Mouse (Mus musculus): ENCODE results near the gene Ankrd63. TPM values are rescaled to one million over a fixed set of nuclear protein-coding genes. Genes with fewer than 3 reads are reported as not detected.
A peak's percentile ranks its signal among the peaks of the same experiment; 100 is the strongest.

The Ankrd63 gene
- total and polyA plus RNA-seq, 3 experiments = 0.08 to 0.53 TPM; not detected in 1

- TF ChIP-seq POLR2AphosphoS5 (IDR thresholded peaks at IDR 0.05; ENCODE audit: borderline replicate concordance, low read depth, low read length) = no peak; the same call in 1 of the 2 replicates
- TF ChIP-seq ZC3H11A (IDR thresholded peaks at IDR 0.05; ENCODE audit: low read depth, low read length) = no peak
Observed at GRCm38 (mm10) chr2:118659998-118660452, 43.7 kb downstream of the Ankrd63 start (continued).

- DNase-seq (ENCODE audit: low read depth, low spot score) = peak; percentile 88
- no peak; the same call in 1 of the 2 replicates for TF ChIP-seq CHD1 (IDR thresholded peaks at IDR 0.05; ENCODE audit: low read depth, low read length)
- no peak for TF ChIP-seq UBTF (IDR thresholded peaks at IDR 0.05; ENCODE audit: borderline replicate concordance, insufficient read depth, low read depth, low read length)
- 0 out of 2 replicates have a peak, but pooled peaks have one; percentile 34 for TF ChIP-seq MAZ (IDR thresholded peaks at IDR 0.05; ENCODE audit: low read depth, low read length)
- TF ChIP-seq CTCF (IDR thresholded peaks at IDR 0.05 in 2 of 3, conservative IDR thresholded peaks at IDR 0.05 in 1 of 3; ENCODE audit: control insufficient read depth in 1 of 3, insufficient read depth in 1 of 3, low read depth in 2 of 3, low read length in 3 of 3, poor library complexity in 1 of 3, severe bottlenecking in 1 of 3) = no peak
- TF ChIP-seq TCF12 (IDR thresholded peaks at IDR 0.05; ENCODE audit: low read depth, low read length) = no peak
- no peak for TF ChIP-seq E2F4 (IDR thresholded peaks at IDR 0.05; ENCODE audit: borderline replicate concordance, low read depth, low read length)
- TF ChIP-seq BHLHE40 (IDR thresholded peaks at IDR 0.05; ENCODE audit: borderline replicate concordance, low read depth, low read length) = peak; percentile 82
- no peak for TF ChIP-seq CHD2 (IDR thresholded peaks at IDR 0.05; ENCODE audit: low read length)
- TF ChIP-seq MEF2A (IDR thresholded peaks at IDR 0.05; ENCODE audit: extremely low read depth, insufficient replicate concordance, low read depth, low read length, poor library complexity, severe bottlenecking) = no peak
- no peak for TF ChIP-seq POLR2AphosphoS2 (IDR thresholded peaks at IDR 0.05; ENCODE audit: low read length)
- no peak; a peak in 1 of 4 replicates for TF ChIP-seq POLR2A (IDR thresholded peaks at IDR 0.05; ENCODE audit: control insufficient read depth in 1 of 2, insufficient read depth in 1 of 2, low read depth in 1 of 2, low read length in 2 of 2, poor library complexity in 1 of 2)
- no peak for TF ChIP-seq GABPA (IDR thresholded peaks at IDR 0.05; ENCODE audit: low read depth, low read length)
- TF ChIP-seq JUND (IDR thresholded peaks at IDR 0.05; ENCODE audit: low read depth, low read length) = no peak
- no peak for TF ChIP-seq KAT2A (conservative IDR thresholded peaks at IDR 0.05; ENCODE audit: low read depth, low read length)
- peak; percentile 56; the same call in 1 of the 2 replicates for TF ChIP-seq SIN3A (IDR thresholded peaks at IDR 0.05; ENCODE audit: low read length)
- TF ChIP-seq USF1 (IDR thresholded peaks at IDR 0.05; ENCODE audit: low read depth, low read length) = no peak
- peak in 1 of 2 experiments; percentile 4; a peak in 2 of 4 replicates for TF ChIP-seq EP300 (IDR thresholded peaks at IDR 0.05; ENCODE audit: low read depth in 1 of 2, low read length in 2 of 2)
- peak; percentile 92 for TF ChIP-seq NRF1 (IDR thresholded peaks at IDR 0.05; ENCODE audit: insufficient read depth, low read depth, low read length, poor library complexity, severe bottlenecking)
- TF ChIP-seq MAFK (IDR thresholded peaks at IDR 0.05; ENCODE audit: borderline replicate concordance, low read depth, low read length) = no peak
- TF ChIP-seq MXI1 (IDR thresholded peaks at IDR 0.05; ENCODE audit: low read depth, low read length) = peak; percentile 86
- TF ChIP-seq HCFC1 (IDR thresholded peaks at IDR 0.05; ENCODE audit: low read depth, low read length) = no peak
- peak; percentile 37; the same call in 1 of the 2 replicates for TF ChIP-seq ETS1 (IDR thresholded peaks at IDR 0.05; ENCODE audit: low read depth, low read length)
- no peak for TF ChIP-seq TBP (IDR thresholded peaks at IDR 0.05; ENCODE audit: low read depth, low read length)
- no peak; the same call in none of the 2 replicates for TF ChIP-seq GATA1 (IDR thresholded peaks at IDR 0.05; ENCODE audit: low read depth, low read length)
- no peak for TF ChIP-seq RCOR1 (IDR thresholded peaks at IDR 0.05; ENCODE audit: low read depth, low read length)
- TF ChIP-seq USF2 (IDR thresholded peaks at IDR 0.05; ENCODE audit: borderline replicate concordance in 1 of 2, insufficient read depth in 1 of 2, low read depth in 1 of 2, low read length in 2 of 2) = no peak
- peak; percentile 59 for TF ChIP-seq TAL1 (IDR thresholded peaks at IDR 0.05; ENCODE audit: low read length)
- no peak for TF ChIP-seq MYB (IDR thresholded peaks at IDR 0.05; ENCODE audit: low read depth, low read length)
- peak; percentile 88 for TF ChIP-seq MAX (IDR thresholded peaks at IDR 0.05; ENCODE audit: low read length)
- no peak for TF ChIP-seq ZNF384 (IDR thresholded peaks at IDR 0.05; ENCODE audit: low read depth, low read length)
- TF ChIP-seq SMC3 (IDR thresholded peaks at IDR 0.05; ENCODE audit: low read depth, low read length) = no peak
- no peak for TF ChIP-seq ZC3H11A (IDR thresholded peaks at IDR 0.05; ENCODE audit: low read depth, low read length)
- peak; percentile 94 for TF ChIP-seq MYC (IDR thresholded peaks at IDR 0.05; ENCODE audit: low read depth, low read length)
- TF ChIP-seq ZMIZ1 (IDR thresholded peaks at IDR 0.05; ENCODE audit: low read depth, low read length) = no peak
Observed at GRCm38 (mm10) chr2:118659493-118659892, 44.3 kb downstream of the Ankrd63 start.

More at GRCm38 (mm10) chr2:118659493-118659892, 44.3 kb downstream of the Ankrd63 start:
- H3K79me2 ChIP-seq (ENCODE audit: control insufficient read depth, insufficient read depth, low read length, poor library complexity) = peaks cover 12% of the 10 kb centered on the region
- H3K27ac ChIP-seq (ENCODE audit: control insufficient read depth, low read depth, low read length) = peak overlapping the region; percentile 99
- peaks cover 0 to 32% of the 10 kb centered on the region in 2 experiments; a peak in 2 of 4 replicates for H3K36me3 ChIP-seq (ENCODE audit: control insufficient read depth in 1 of 2, insufficient read depth in 2 of 2, low read length in 2 of 2)
- H3K9me3 ChIP-seq (replicated peaks; ENCODE audit: insufficient read depth, low read length) = no peaks in the 10 kb centered on the region
- peak overlapping the region; percentile 72 for H3K9ac ChIP-seq (ENCODE audit: control insufficient read depth, low read depth, low read length, poor library complexity, severe bottlenecking)
- no peaks in the 10 kb centered on the region for H3K27me3 ChIP-seq (ENCODE audit: control insufficient read depth in 1 of 2, insufficient read depth in 2 of 2, low read length in 2 of 2)
- H3K4me3 ChIP-seq (ENCODE audit: control insufficient read depth in 1 of 2, insufficient read depth in 1 of 2, low read depth in 2 of 2, low read length in 2 of 2) = peak overlapping the region; percentile 52 to 54
- H3K4me1 ChIP-seq (ENCODE audit: control insufficient read depth in 1 of 2, insufficient read depth in 2 of 2, low read length in 2 of 2) = peaks cover 19 to 42% of the 10 kb centered on the region in 2 experiments
